Mouse (Mus musculus) forebrain, embryonic 14.5 days (tissue): Measurements from ENCODE around the gene Naaladl1. TPM values are rescaled to one million over a fixed set of nuclear protein-coding genes. Genes with fewer than 3 reads are reported as not detected.
"Not testable (repeated sequence)": the region's sequence is repeated elsewhere in the genome, so short reads cannot be mapped to it uniquely, and the experiment has no call there.

ENCODE experiments used
- ATAC-seq: fragments of 200-750 bp; cut with Nextera tagmentation; 2 replicates; pipeline ENCODE4 v1.8.0; 2017; ENCODE audit warnings: mild to moderate bottlenecking, moderate library complexity
- DNase-seq: peaks from one replicate; pipeline ENCODE4 v3.0.0-alpha.2; 2015; ENCODE audit warnings: low spot score
- H3K27ac ChIP-seq: fragments of 300-500 bp; sonication (generic); 2 replicates; pipeline ENCODE4 v1.5.1; 2014; ENCODE audit warnings: low read depth, mild to moderate bottlenecking, control low read depth, low read length, moderate library complexity
- H3K27me3 ChIP-seq: fragments of 300-500 bp; sonication (generic); replicated peaks from 2 replicates; pipeline ENCODE4 v1.6.1; 2014; ENCODE audit warnings: low read length, control low read depth, mixed read lengths; ENCODE audit not compliant: control insufficient read depth, insufficient read depth
- H3K36me3 ChIP-seq: fragments of 300-500 bp; sonication (generic); 2 replicates; pipeline ENCODE4 v1.6.1; 2014; ENCODE audit warnings: low read length, control low read depth; ENCODE audit not compliant: control insufficient read depth, insufficient read depth
- H3K4me1 ChIP-seq: fragments of 300-500 bp; sonication (generic); 2 replicates; pipeline ENCODE4 v1.6.1; 2014; ENCODE audit warnings: antibody characterized with exemption, low read length, control low read depth; ENCODE audit not compliant: control insufficient read depth, insufficient read depth
- H3K4me2 ChIP-seq: fragments of 300-500 bp; sonication (generic); 2 replicates; pipeline ENCODE4 v1.6.1; 2014; ENCODE audit warnings: mild to moderate bottlenecking, control low read depth, low read length
- H3K4me3 ChIP-seq: fragments of 300-500 bp; sonication (generic); 2 replicates; pipeline ENCODE4 v1.5.1; 2014; ENCODE audit warnings: low read depth, low read length, control low read depth
- H3K9ac ChIP-seq: fragments of 300-500 bp; sonication (generic); 2 replicates; pipeline ENCODE4 v1.6.1; 2014; ENCODE audit warnings: mild to moderate bottlenecking, low read length, control low read depth, moderate library complexity
- H3K9me3 ChIP-seq: fragments of 300-500 bp; sonication (generic); replicated peaks from 2 replicates; pipeline ENCODE4 v1.6.1; 2016; ENCODE audit warnings: low read length, control low read depth, mixed read lengths; ENCODE audit not compliant: control insufficient read depth
- WGBS: fragments of 180-500 bp; shearing (Covaris S2); extraction: QIAGEN DNeasy Blood & Tissue Kit; methylation state at CpG from one replicate; pipeline ENCODE4 v1.1.7; 2014; 5-methylcytosine and 5-hydroxymethylcytosine counted together
- polyA plus RNA-seq: library from polyadenylated mRNA; unstranded; fragments of >200 nt; fragmentation: Nextera tagmentation; extraction: Ambion mirVana; gene quantifications from 2 replicates; pipeline ENCODE4 v1.2.1, GENCODE M21; 2014

Naaladl1 gene
- polyA plus RNA-seq, 1 experiment from 2014 or later = 0.36 TPM

DNA sequence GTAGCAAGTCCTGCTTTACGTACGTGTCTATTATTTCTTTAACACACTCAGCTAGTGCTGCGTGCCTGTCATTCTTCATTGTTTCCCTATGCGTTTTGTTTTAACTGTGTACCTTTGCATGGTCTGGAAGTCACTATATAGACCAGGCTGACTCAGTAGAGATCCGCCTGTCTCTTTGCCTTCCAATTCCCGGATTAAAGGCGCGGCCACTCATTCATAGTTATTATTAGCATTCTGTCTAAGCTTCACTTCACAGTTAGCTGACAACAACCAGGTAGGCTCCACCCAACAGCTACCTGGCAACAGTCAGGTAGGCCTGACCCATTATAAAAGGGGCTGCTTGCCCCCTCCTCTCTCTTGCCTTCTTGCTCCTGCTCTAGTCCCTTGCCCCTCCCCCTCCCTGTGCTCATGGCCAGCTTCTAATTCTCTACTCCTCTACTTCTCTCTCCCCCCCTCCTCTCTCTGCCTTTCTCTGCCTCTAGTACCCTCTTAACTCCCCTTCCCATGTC is 13.1 kb downstream of the Naaladl1 start:
- Histone ChIP-seq H3K36me3 (peaks cover 29% of the 10 kb centered on the region), H3K4me2 (peak overlapping the region; percentile 86), H3K27me3 (no peaks in the 10 kb centered on the region), H3K4me3 (peak overlapping the region; percentile 81), H3K9ac (peak overlapping the region; percentile 86), H3K4me1 (peaks cover 13% of the 10 kb centered on the region), H3K9me3 (no peaks in the 10 kb centered on the region), H3K27ac (peak overlapping the region; percentile 90)
- WGBS = 1% methylated on average over 8 of the region's 8 CpGs
- no peak for DNase-seq
- peak; percentile 54 for ATAC-seq

DNA sequence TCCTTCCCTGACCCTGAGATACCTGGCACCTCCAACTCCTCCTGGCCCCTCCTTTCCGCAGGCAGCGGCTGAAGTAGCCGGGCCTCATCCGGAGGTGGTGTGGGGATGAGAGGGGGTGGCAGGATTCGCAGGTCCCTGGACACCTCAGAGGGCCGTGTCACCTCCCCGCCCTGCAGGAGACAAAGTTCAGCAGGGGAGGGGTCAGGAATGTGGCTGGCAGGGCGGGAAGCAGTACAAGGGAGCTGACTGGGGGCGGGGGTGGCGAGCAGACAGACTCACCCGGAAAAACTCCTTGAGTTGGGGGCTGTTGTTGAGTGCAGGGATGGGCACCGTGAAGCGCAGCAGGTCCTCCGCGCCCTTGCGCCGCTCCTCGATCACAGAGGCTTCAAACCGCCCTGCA is 16.2 kb downstream of the Naaladl1 start:
- no peak overlapping the region for H3K4me3 ChIP-seq
- DNase-seq (no peak), ATAC-seq (no peak)
- peaks cover 12% of the 10 kb centered on the region for H3K4me1 ChIP-seq
- 0 out of 2 replicates have a peak, but pooled peaks cover 5% of the 10 kb centered on the region for H3K36me3 ChIP-seq
- H3K27me3 ChIP-seq = no peaks in the 10 kb centered on the region
- H3K9ac ChIP-seq = no peak overlapping the region
- no peak overlapping the region for H3K27ac ChIP-seq
- no peaks in the 10 kb centered on the region for H3K9me3 ChIP-seq
- no peak overlapping the region for H3K4me2 ChIP-seq
- WGBS = 31% methylated on average over 19 of the region's 19 CpGs

DNA sequence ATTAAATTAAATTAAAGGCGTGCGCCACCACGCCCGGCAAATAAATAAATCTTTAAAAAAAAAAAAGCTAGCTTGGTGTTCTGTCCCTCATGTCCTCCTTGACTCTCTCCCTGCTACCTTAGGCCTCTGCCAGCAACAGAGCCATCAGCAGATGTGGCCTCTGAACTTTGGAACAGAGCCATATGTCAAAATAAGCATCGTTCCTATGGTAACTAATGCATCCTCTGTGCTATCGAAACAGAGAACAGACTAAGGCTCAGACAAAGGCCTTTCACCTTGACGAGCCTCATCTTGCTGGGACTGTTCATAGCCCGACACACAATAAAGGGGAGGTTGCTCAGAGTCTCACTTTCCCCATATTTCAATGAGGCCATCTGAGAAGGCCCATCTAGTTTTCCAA is 17.7 kb downstream of the Naaladl1 start:
- H3K4me2 ChIP-seq = no peak overlapping the region
- no peak overlapping the region for H3K4me3 ChIP-seq
- peaks cover 5% of the 10 kb centered on the region; the same call in 1 of the 2 replicates for H3K4me1 ChIP-seq
- 0 out of 2 replicates have a peak, but pooled peaks cover 5% of the 10 kb centered on the region for H3K36me3 ChIP-seq
- no peak for ATAC-seq
- peak overlapping the region; percentile 27; the same call in 1 of the 2 replicates for H3K27ac ChIP-seq
- WGBS = 68% methylated on average over 8 of the region's 8 CpGs
- H3K27me3 ChIP-seq = no peaks in the 10 kb centered on the region
- no peaks in the 10 kb centered on the region for H3K9me3 ChIP-seq
- no peak overlapping the region for H3K9ac ChIP-seq
- DNase-seq = peak; percentile 35

DNA sequence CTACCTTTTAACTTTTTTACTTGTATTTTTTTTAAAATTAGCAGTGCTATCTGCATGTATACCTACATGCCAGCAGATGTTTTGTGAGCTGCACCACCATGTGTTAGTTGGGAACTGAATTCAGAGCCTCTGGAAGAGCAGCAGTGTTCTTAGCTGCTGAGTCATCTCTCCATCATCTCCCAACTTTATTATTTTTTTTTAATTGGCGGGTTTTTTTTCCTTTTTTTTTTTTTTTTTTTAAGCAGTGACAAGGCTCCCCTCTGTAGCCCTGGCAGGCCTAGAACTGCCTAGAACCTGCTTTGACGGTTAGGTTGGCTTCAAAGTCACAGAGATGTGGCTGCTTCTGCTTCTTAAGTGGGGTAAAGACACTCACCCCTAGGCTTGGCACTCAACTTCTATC is 19.3 kb downstream of the Naaladl1 start:
- Histone ChIP-seq H3K27ac (no peak overlapping the region), H3K27me3 (no peaks in the 10 kb centered on the region), H3K4me1 (peaks cover 3% of the 10 kb centered on the region; the same call in 1 of the 2 replicates), H3K4me3 (no peak overlapping the region), H3K4me2 (no peak overlapping the region), H3K9me3 (no peaks in the 10 kb centered on the region), H3K36me3 (0 out of 2 replicates have a peak, but pooled peaks cover 5% of the 10 kb centered on the region), H3K9ac (no peak overlapping the region)
- WGBS = 73% methylated on average over 2 of the region's 2 CpGs
- ATAC-seq (no peak), DNase-seq (no peak)

- no peak overlapping the region for H3K4me2 ChIP-seq
- DNase-seq (peak; percentile 57), ATAC-seq (no peak)
- H3K9me3 ChIP-seq = no peaks in the 10 kb centered on the region
- no peaks in the 10 kb centered on the region for H3K27me3 ChIP-seq
- no peak overlapping the region for H3K4me3 ChIP-seq
- H3K4me1 ChIP-seq = peaks cover 3% of the 10 kb centered on the region; the same call in 1 of the 2 replicates
- WGBS = 28% methylated on average over 4 of the region's 4 CpGs
- 0 out of 2 replicates have a peak, but pooled peaks cover 5% of the 10 kb centered on the region for H3K36me3 ChIP-seq
- no peak overlapping the region for H3K9ac ChIP-seq
- no peak overlapping the region for H3K27ac ChIP-seq
Measured at GRCm38 (mm10) chr19:6126289-6126688, 20.7 kb downstream of the Naaladl1 start.

GRCm38 (mm10) chr19:6126789-6127580 is 21.4 kb downstream of the Naaladl1 start:
- Histone ChIP-seq H3K9ac (peak overlapping the region; percentile 70; the same call in 1 of the 2 replicates), H3K4me3 (peak overlapping the region; percentile 46), H3K36me3 (0 out of 2 replicates have a peak, but pooled peaks cover 5% of the 10 kb centered on the region), H3K27ac (no peak overlapping the region), H3K27me3 (no peaks in the 10 kb centered on the region), H3K4me1 (peaks cover 3% of the 10 kb centered on the region; the same call in 1 of the 2 replicates), H3K4me2 (peak overlapping the region; percentile 63), H3K9me3 (no peaks in the 10 kb centered on the region)
- 75% methylated on average over 10 of the region's 10 CpGs for WGBS
- DNase-seq = no peak
- ATAC-seq = no peak

- peak within 1 kb of the TSS; percentile 70 for H3K9ac ChIP-seq
- no peaks in the 10 kb centered on the region for H3K27me3 ChIP-seq
- H3K4me1 ChIP-seq = peaks cover 3% of the 10 kb centered on the region; the same call in 1 of the 2 replicates
- no peaks in the 10 kb centered on the region for H3K9me3 ChIP-seq
- under 1% methylated on average over 32 of the region's 32 CpGs for WGBS
- 0 out of 2 replicates have a peak, but pooled peaks cover 5% of the 10 kb centered on the region for H3K36me3 ChIP-seq
- peak within 1 kb of the TSS; percentile 84 for H3K27ac ChIP-seq
- ATAC-seq (peak; percentile 96), DNase-seq (peak; percentile 97)
- peak within 1 kb of the TSS; percentile 46 for H3K4me3 ChIP-seq
- peak within 1 kb of the TSS; percentile 63 for H3K4me2 ChIP-seq
Measured at GRCm38 (mm10) chr19:6127760-6128341, 22.3 kb downstream of the Naaladl1 start, which contains the start of gene Snx15. TSS of gene Snx15 (minus strand) at chr19:6128304.

DNA sequence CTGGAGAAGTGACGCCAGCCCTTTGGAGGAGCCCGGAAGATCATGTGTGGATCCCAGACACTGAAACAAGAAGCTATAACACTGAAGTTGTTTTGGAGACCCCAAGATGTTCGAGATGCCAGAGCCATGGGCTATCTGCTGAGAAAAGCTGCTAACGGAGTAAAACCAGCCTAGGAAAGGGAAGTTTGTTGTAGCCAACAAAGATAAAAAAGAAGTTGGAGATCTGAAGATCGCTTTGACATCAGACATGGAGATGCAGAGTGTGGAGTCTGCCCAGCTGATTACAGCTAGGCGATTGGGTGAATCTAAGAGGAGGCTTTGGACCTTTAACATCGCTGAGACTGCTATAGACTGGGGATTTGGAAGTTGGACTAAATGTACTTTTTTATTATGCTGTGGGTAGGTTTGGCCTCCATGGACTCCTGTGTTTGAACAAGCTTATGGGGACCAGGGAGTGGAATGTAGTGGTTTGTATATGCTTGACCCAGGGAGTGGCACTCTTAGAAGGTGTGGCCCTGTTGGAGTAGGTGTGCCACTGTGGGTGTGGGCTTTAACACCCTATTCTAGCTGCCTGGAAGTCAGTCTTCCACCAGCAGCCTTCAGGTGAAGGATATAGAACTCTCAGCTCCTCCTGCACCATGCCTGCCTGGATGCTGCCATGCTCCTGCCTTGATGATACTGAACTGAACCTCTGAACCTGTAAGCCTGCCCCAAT is 25.0 kb downstream of the Naaladl1 start:
- 81% methylated on average over 7 of the region's 7 CpGs for WGBS
- H3K27ac ChIP-seq, H3K9me3 ChIP-seq, H3K4me3 ChIP-seq, H3K27me3 ChIP-seq, H3K9ac ChIP-seq, DNase-seq, H3K4me2 ChIP-seq, ATAC-seq, H3K4me1 ChIP-seq: not testable (repeated sequence)
- peaks cover 10% of the 10 kb centered on the region for H3K36me3 ChIP-seq
